8 mouse cellular contexts compared by ENCODE assay signal in genomic region chr11:88467498-88468245, GRCm38 (mm10).
A peak's percentile ranks its signal among the peaks of the same experiment; 100 is the strongest.
DNase-seq lines count a peak whose midpoint lies in the region; ATAC-seq and TF ChIP-seq lines count a peak whose summit lies in the region.

No protein-coding gene starts in this region.

- peaks cover 85% of the 10 kb centered on the region for H3K4me1 ChIP-seq in forebrain, embryonic 10.5 days
- peaks cover 46% of the 10 kb centered on the region for H3K4me1 ChIP-seq in forebrain, embryonic 16.5 days (replicated peaks; ENCODE audit: control insufficient read depth, insufficient read depth, low read length)
- H3K4me1 ChIP-seq in intestine, embryonic 15.5 days (replicated peaks) = peaks cover 30% of the 10 kb centered on the region

- intact Hi-C loops in gastrocnemius, postnatal 36 days (cut with DNase I) = no loop called here

- no peak overlapping the region for H3K4me2 ChIP-seq in forebrain, embryonic 16.5 days (ENCODE audit: low read length)
- 0 out of 2 replicates have a peak overlapping the region, but pooled peaks have one; percentile 0 for H3K4me2 ChIP-seq in intestine, embryonic 15.5 days (replicated peaks)

- in situ Hi-C loops in Patski (cut with MboI; ENCODE audit: low pct_unique_long_range_greater_than_20kb) = no loop called here

- DNase-seq in forebrain, embryonic 10.5 days (ENCODE audit: extremely low spot score, low spot score) = no peak
- DNase-seq in Patski (ENCODE audit: low read depth, low spot score) = peak; percentile 75
- DNase-seq in gastrocnemius, postnatal 36 days = peak; percentile 32 to 53
- peak; percentile 66 for DNase-seq in lung, postnatal 25 days (ENCODE audit: low spot score)
- peak; percentile 38 to 76 for DNase-seq in urinary bladder, adult 18-20 months (ENCODE audit: low spot score in 2 of 2)
- no peak for DNase-seq in spleen, postnatal 4 days (ENCODE audit: low spot score in 2 of 2)

- no peak for TF ChIP-seq CTCF in Patski (IDR thresholded peaks at IDR 0.05)

- no peaks in the 10 kb centered on the region for H3K9me3 ChIP-seq in forebrain, embryonic 10.5 days
- H3K9me3 ChIP-seq in forebrain, embryonic 16.5 days (ENCODE audit: control insufficient read depth, low read length) = no peaks in the 10 kb centered on the region
- no peaks in the 10 kb centered on the region for H3K9me3 ChIP-seq in intestine, embryonic 15.5 days

- WGBS in forebrain, embryonic 10.5 days = 82% methylated on average over 18 of the region's 18 CpGs
- 52% methylated on average over 18 of the region's 18 CpGs for WGBS in forebrain, embryonic 16.5 days
- 35% methylated on average over 18 of the region's 18 CpGs for WGBS in intestine, embryonic 15.5 days

- no peak overlapping the region for H3K4me3 ChIP-seq in forebrain, embryonic 10.5 days
- H3K4me3 ChIP-seq in forebrain, embryonic 16.5 days (replicated peaks; ENCODE audit: low read length) = no peak overlapping the region
- no peak overlapping the region for H3K4me3 ChIP-seq in intestine, embryonic 15.5 days (replicated peaks)

- H3K27me3 ChIP-seq in forebrain, embryonic 10.5 days (ENCODE audit: poor library complexity, severe bottlenecking) = peaks cover 5% of the 10 kb centered on the region; the same call in 1 of the 2 replicates
- no peaks in the 10 kb centered on the region for H3K27me3 ChIP-seq in forebrain, embryonic 16.5 days (replicated peaks; ENCODE audit: control insufficient read depth, insufficient read depth, low read length)
- no peaks in the 10 kb centered on the region for H3K27me3 ChIP-seq in Patski
- no peaks in the 10 kb centered on the region for H3K27me3 ChIP-seq in intestine, embryonic 15.5 days (replicated peaks)

- H3K9ac ChIP-seq in forebrain, embryonic 16.5 days (replicated peaks; ENCODE audit: low read depth, low read length) = no peak overlapping the region
- no peak overlapping the region for H3K9ac ChIP-seq in intestine, embryonic 15.5 days

- no peak for ATAC-seq in forebrain, embryonic 16.5 days
- peak; percentile 86 for ATAC-seq in Patski
- peak; percentile 50 for ATAC-seq in intestine, embryonic 15.5 days

- CTCF ChIA-PET in Patski (lab: Charles Lee) = interaction anchor here (1.5 to 1.7 kb wide), 2 partner anchors 17 to 20 kb away, joined by 3 read pairs; no protein-coding TSS in a partner anchor

- POLR2A ChIA-PET in Patski (lab: Charles Lee) = no interaction called here

- H3K36me3 ChIP-seq in forebrain, embryonic 10.5 days (replicated peaks) = peaks cover 57% of the 10 kb centered on the region
- no peaks in the 10 kb centered on the region for H3K36me3 ChIP-seq in forebrain, embryonic 16.5 days (ENCODE audit: control insufficient read depth, insufficient read depth)
- H3K36me3 ChIP-seq in intestine, embryonic 15.5 days = no peaks in the 10 kb centered on the region

- H3K27ac ChIP-seq in forebrain, embryonic 10.5 days = peak overlapping the region; percentile 68
- H3K27ac ChIP-seq in forebrain, embryonic 16.5 days (ENCODE audit: low read length) = no peak overlapping the region
- peak overlapping the region; percentile 19; the same call in 1 of the 2 replicates for H3K27ac ChIP-seq in intestine, embryonic 15.5 days

Comparison
In these comparisons a context has a peak if more than half of its experiments do, and no peak if none do; other contexts are left out.
1. DNase-seq: peak in Patski (single experiment), gastrocnemius, postnatal 36 days (2 of 2), lung, postnatal 25 days (single experiment) and urinary bladder, adult 18-20 months (2 of 2); none in forebrain, embryonic 10.5 days (single experiment) and spleen, postnatal 4 days (0 of 2).